Mouse (Mus musculus) left cerebral cortex, postnatal 25 days (tissue): Measurements from ENCODE around the gene Rnf44. TPM values are rescaled to one million over a fixed set of nuclear protein-coding genes. Genes with fewer than 3 reads are reported as not detected.

ENCODE experiments used
- DNase-seq, 2 experiments: peaks; one replicate each; pipeline ENCODE4 v3.0.0; 2022; ENCODE audit warnings: low spot score in 2 of 2, mixed read lengths in 1 of 2
- intact Hi-C: fragments of 180-260 bp; cut with DNase I; formaldehyde crosslinking; loops from one replicate; pipeline ENCODE4 v1.15.1; 2025
- total RNA-seq, 2 experiments: library from RNA; stranded (reverse); gene quantifications; 2 replicates each; pipeline ENCODE4 v1.2.3; 2021

The Rnf44 gene
- total RNA-seq, 2 experiments from 2014 or later: 166 to 176 TPM

- intact Hi-C loops: loop anchor here (5.0 kb wide), 1 partner anchor 635 kb away; the partner anchor contains the start of genes Prelid1 and Rab24
- peak; percentile 96 to 98 for DNase-seq
Observed at GRCm38 (mm10) chr13:54687575-54688424, 5.9 kb downstream of the Rnf44 start.

- peak; percentile 76 to 78 for DNase-seq
- intact Hi-C loops: loop anchor here (5.0 kb wide), 1 partner anchor 635 kb away; the partner anchor contains the start of genes Prelid1 and Rab24
Observed at GRCm38 (mm10) chr13:54687096-54687495, 6.6 kb downstream of the Rnf44 start.

- intact Hi-C loops: loop anchor here (5.0 kb wide), 1 partner anchor 636 kb away; the partner anchor contains the start of genes Prelid1 and Rab24
- DNase-seq: no peak
Observed at GRCm38 (mm10) chr13:54686139-54687053, 7.3 kb downstream of the Rnf44 start.

GRCm38 (mm10) chr13:54685174-54685573, 8.5 kb downstream of the Rnf44 start:
- DNase-seq: no peak
- intact Hi-C loops: loop anchor here (5.0 kb wide), 1 partner anchor 637 kb away; the partner anchor contains the start of genes Prelid1 and Rab24

DNA sequence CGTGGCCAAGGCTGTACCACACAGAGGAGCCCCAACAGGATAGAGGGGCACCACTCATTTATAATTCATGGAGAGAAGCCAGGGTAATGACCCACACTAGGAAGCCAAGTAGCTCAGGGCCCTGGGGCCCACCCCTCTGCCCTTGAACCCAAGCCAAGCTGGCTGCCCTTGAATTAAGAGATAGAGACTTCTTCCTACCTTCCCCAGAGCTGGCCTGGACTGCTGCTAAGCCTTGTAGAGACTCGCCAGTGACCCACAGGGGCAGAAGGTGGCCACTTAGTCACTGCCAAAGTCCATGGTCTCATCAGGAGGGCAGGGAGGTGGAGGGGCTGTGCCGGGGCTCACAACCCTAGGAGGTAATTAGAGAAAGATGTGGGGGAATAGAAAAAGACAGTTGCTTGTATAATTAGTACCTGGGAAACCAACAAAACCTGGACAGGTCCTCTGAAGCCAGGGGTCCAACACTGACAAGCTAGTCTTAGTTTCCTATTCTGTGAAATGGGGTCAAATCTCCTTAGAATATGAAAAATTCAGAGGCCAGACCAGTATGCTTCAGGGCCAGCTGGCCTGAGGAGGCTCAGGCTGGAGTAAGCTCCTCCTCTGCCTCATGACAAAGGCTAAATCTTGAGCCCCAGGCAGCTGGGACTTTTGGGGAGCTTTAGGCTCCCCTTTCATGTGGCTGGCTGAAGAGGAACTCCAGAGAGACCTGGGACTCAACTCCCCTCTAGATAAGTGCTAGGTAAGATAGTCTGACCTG, 9.4 kb downstream of the Rnf44 start:
- no peak for DNase-seq
- intact Hi-C loops: no loop called here

DNA sequence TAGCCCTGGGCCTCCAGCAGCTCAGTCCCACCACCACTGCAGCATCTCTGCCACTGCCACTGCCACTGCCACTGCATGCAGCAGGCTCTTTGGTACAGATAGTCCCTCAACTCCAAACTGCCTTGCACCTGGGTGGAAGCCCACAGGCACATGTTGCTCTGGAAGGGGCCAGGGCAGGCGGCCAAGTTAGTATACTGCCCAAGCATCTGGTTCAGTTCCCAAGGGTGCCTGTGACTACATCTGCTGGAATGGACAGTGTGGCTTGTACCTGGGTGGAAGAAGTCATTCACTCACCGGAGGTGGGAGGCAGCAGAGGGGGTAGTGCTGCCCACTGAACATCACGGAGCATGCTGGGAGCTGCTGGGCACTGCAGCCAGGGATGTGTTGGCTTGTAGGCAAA, 10.4 kb downstream of the Rnf44 start:
- intact Hi-C loops: no loop called here
- DNase-seq: no peak

DNA sequence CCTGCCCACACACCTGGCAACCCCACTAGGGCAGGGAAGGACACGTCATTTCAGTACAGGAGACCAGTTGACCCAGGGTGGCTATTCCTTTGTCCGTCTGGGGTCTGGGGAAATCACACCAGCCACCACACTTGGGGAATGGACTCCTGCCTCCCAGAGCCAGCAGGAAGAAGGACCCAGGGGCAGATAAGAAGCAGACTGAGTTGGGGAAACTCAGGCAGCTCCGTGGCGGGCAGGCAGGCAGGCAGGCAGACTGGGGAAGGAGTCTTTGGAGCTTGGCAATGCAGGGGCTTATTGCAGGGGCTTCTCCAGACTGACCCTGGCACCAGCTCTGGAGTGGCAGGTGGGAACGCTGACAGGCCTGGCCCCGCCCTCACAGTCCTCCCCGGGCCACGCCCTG, 12.4 kb downstream of the Rnf44 start:
- no peak for DNase-seq
- intact Hi-C loops: no loop called here

GRCm38 (mm10) chr13:54680184-54680853, 13.4 kb downstream of the Rnf44 start:
- intact Hi-C loops: no loop called here

DNA sequence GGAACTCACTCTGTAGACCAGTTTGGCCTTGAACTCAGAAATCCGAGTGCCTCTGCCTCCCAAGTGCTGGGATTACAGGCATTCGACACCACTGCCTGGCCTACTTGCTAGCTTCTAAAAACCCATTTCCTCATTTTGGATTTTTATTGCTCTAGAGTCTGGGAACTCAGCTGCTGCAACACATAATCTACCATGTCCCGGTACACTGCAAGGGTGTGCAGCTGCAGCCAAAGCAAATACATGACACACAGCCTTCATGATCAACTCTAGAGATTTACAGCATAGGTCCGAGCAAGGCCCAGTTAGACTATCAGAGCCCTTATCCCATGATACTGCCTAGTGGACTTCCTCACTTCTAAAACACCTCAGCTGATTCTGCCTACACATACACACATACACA, 15.4 kb downstream of the Rnf44 start:
- intact Hi-C loops: loop anchor here (5.0 kb wide), 1 partner anchor 46 kb away; no protein-coding TSS in a partner anchor

More at GRCm38 (mm10) chr13:54680184-54680853, 13.4 kb downstream of the Rnf44 start:
- no peak for DNase-seq

GRCm38 (mm10) chr13:54675895-54676590, 17.7 kb downstream of the Rnf44 start:
- no peak for DNase-seq
- intact Hi-C loops: loop anchor here (5.0 kb wide), 1 partner anchor 44 kb away; no protein-coding TSS in a partner anchor

More for the DNA sequence above, 15.4 kb downstream of the Rnf44 start:
- no peak for DNase-seq

DNA sequence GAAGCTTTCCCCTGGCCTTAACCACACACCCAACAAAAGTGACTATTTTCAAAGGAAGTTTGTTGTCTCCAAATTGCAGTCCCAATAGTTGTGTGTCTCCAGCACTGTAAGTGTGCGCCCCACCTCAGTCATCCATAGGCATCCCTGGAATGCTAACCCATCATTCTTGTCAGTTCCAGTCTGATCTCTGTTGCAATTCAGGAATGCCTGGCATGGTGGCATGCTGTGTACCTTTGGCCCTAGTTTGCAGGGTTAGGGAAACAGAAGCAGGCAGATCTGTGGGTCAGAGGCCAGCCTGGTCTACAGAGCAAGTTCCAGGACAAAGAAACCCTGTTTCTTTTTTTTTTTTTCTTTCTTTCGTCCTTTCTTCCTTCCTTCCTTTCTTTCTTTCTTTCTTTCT, 23.2 kb downstream of the Rnf44 start:
- intact Hi-C loops: no loop called here
- no peak for DNase-seq

DNA sequence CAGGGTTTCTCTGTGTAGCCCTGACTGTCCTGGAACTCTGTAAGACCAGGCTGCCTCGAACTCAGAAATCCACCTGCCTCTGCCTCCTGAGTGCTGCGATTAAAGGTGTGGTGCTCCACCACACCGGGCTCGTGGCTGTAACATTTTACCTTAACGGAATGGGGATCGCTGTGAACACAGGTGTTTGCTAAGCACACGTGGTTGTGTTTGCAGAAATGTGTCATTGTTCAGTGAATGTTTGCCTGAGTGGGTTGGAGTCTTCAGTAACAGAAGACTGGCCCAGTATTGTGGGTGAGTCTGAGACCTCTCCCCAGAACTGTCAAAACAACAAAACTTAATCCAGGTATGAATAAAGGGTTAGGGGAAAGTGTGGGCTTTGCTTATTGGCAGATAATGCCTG, 28.6 kb downstream of the Rnf44 start:
- DNase-seq: no peak
- intact Hi-C loops: no loop called here

- intact Hi-C loops: no loop called here
Observed at GRCm38 (mm10) chr13:54664509-54664908, 29.2 kb downstream of the Rnf44 start.

DNA sequence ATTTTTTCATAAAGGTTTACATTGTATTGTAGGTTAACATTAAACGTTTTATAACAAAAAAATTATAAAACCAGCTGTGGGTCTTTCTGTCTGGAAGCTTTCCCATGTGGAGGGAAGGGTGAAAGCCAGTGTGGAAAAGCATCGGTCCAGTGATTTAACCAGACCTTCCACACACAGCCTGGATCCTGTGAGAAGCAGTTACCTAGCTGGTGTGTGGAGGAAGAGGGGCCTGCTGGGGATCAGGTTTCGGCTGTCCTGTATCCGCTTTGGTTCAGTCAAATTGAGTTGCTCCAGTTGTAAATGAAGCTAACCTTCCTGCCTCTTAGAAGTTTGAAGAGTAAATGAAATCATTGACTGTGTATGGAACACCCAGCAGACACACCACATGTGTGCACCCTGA, 29.7 kb downstream of the Rnf44 start:
- intact Hi-C loops: no loop called here
- no peak for DNase-seq

More at GRCm38 (mm10) chr13:54664509-54664908, 29.2 kb downstream of the Rnf44 start:
- DNase-seq: no peak

DNA sequence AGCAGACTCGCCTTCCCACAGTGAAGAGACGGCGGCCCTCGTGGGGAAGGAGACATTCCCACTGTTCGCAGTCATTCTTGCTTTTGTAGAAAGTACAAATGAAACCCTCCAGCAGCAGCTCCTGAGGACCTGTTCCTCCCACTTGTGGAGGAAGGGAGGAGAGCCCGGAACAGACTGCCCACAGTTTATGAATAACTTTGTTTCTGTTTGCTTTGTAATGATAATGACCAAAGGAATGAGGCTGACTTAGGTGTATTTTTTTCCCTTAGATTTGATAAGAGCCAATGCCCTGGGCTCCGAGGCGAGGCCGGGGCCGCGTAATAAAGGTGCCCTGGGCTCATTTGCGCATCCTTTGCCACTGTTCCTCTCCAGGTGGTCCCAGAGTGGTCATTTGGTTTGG, 32.3 kb downstream of the Rnf44 start:
- no peak for DNase-seq
- intact Hi-C loops: no loop called here

GRCm38 (mm10) chr13:54660877-54661276, 32.8 kb downstream of the Rnf44 start:
- intact Hi-C loops: no loop called here
- DNase-seq: no peak

- peak in 1 of 2 experiments; percentile 11 for DNase-seq
- intact Hi-C loops: no loop called here
Observed at GRCm38 (mm10) chr13:54650461-54650860, 43.2 kb downstream of the Rnf44 start.

DNA sequence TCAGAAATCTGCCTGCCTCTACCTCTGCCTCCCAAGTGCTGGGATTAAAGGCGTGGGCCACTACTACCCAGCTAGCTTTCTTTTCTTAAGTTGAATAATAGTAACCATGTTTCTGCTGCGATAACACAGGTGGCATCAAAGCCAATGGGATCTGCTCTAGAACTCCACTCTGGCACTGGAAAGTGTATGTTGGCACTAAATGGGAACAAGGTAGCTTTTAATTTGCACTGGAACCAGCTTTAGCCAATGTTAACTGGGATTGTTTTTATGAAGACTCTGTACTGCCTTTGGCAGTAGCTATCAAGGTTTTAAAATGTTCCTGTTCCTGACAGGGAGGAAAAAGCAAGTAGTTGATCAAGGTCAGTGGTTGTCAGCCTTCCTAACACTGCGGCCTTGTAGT, 58.7 kb downstream of the Rnf44 start:
- intact Hi-C loops: no loop called here
- DNase-seq: no peak
